Mouse (Mus musculus): ENCODE data around the gene Gli1. TPM values are rescaled to one million over a fixed set of nuclear protein-coding genes. Genes with fewer than 3 reads are reported as not detected.
"Not testable (repeated sequence)": the region's sequence is repeated elsewhere in the genome, so short reads cannot be mapped to it uniquely, and the experiment has no call there.

Gli1 gene
- polyA plus RNA-seq, 1 experiment from 2014 or later, result 16.1 TPM

DNA sequence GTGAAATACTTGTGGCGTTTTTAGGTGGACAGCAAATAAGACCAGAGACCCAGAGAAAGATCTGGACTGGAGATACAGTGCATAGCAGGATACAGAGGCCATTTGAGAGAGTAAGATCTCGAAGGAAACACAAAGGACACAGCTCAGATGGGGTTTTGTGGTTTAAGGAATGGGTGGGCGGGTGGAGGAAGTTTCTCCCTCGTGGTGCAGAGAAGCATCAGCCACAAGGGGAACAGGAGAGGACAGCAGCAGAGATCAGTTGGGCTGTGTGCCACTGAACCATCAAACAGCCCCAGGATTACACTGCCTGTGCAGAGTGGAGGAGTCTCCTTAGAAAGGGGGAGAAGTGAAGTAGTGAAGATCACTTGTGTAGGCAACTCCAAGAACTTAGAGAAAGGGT is 23.8 kb downstream of the Gli1 start:
- Histone ChIP-seq H3K4me3 (replicated peaks) (no peak overlapping the region), H3K27me3 (0 out of 2 replicates have a peak, but pooled peaks cover 5% of the 10 kb centered on the region), H3K9me3 (replicated peaks) (no peaks in the 10 kb centered on the region), H3K4me2 (replicated peaks) (no peak overlapping the region), H3K36me3 (no peaks in the 10 kb centered on the region), H3K27ac (replicated peaks) (no peak overlapping the region), H3K4me1 (no peaks in the 10 kb centered on the region), H3K9ac (no peak overlapping the region)
- 36% methylated on average over 4 of the region's 4 CpGs for WGBS
- no peak for ATAC-seq (ENCODE audit: insufficient number of reproducible peaks, low FRiP score, low TSS enrichment, low read depth)

DNA sequence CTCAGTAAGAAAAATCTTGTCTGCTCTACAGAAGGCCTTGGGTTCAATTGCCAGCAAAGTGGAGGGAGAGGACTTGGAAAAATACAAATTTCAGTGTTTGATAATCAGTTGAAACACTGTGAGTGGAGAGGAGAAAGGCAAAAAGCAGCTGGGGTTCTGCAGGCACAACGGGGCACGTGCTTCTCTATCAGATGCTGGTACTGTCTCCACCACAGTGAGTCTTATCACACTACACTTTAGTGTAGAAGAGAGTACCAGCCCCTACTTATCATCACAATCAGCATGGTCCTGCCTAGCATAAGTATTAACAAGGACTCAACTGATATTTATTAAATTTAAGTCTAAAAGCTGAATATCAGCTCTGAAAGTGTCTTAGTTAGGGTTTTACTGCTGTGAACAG is 24.5 kb downstream of the Gli1 start:
- Histone ChIP-seq H3K4me3 (replicated peaks) (no peak overlapping the region), H3K9ac (no peak overlapping the region), H3K27ac (replicated peaks) (no peak overlapping the region), H3K4me1 (no peaks in the 10 kb centered on the region), H3K4me2 (replicated peaks) (no peak overlapping the region), H3K27me3 (0 out of 2 replicates have a peak, but pooled peaks cover 5% of the 10 kb centered on the region), H3K36me3 (no peaks in the 10 kb centered on the region), H3K9me3 (replicated peaks) (no peaks in the 10 kb centered on the region)
- 75% methylated on average over 2 of the region's 2 CpGs for WGBS
- ATAC-seq (ENCODE audit: insufficient number of reproducible peaks, low FRiP score, low TSS enrichment, low read depth), result no peak

DNA sequence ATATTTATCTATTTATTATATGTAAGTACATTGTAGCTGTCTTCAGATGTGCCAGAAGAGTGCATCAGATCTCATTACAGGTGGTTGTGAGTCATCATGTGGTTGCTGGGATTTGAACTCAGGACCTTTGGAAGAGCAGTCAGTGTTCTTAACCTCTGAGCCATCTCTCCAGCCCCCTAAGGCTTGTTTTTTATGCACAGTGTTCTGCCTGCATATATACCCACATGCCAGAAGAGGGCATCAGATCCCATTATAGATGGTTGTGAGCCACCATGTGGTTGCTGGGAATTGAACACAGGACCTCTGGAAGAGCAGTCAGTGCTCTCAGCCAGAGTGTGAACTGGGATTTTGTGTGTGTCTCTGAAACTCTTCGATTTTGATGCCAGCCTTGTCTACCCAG is 26.8 kb downstream of the Gli1 start:
- 73% methylated on average over 1 of the region's 1 CpGs for WGBS
- H3K9ac ChIP-seq; H3K9me3 ChIP-seq (replicated peaks): not testable (repeated sequence)

DNA sequence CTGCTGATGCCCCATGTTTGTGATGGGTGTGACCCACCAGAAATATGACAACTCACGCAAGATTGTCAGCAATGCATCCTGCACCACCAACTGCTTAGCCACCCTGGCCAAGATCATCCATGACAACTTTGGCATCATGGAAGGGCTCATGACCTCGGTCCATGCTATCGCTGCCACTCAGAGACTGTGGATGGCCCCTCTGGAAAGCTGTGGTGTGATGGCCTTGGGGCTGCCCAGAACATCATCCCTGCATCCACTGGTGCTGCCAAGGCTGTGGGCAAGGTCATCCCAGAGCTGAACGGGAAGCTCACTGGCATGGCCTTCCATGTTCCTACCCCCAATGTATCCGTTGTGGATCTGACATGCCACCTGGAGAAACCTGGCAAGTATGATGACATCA is 28.3 kb downstream of the Gli1 start:
- H3K4me2 ChIP-seq (replicated peaks); H3K4me3 ChIP-seq (replicated peaks); H3K27ac ChIP-seq (replicated peaks); H3K27me3 ChIP-seq; ATAC-seq (ENCODE audit: insufficient number of reproducible peaks, low FRiP score, low TSS enrichment, low read depth); H3K9ac ChIP-seq; H3K9me3 ChIP-seq (replicated peaks): not testable (repeated sequence)
- WGBS, result 94% methylated on average over 5 of the region's 5 CpGs
- H3K36me3 ChIP-seq, result peaks cover 12% of the 10 kb centered on the region
- peaks cover 12% of the 10 kb centered on the region for H3K4me1 ChIP-seq

More for the DNA sequence above, 26.8 kb downstream of the Gli1 start:
- H3K4me2 ChIP-seq (replicated peaks); H3K27ac ChIP-seq (replicated peaks); H3K36me3 ChIP-seq; H3K27me3 ChIP-seq; H3K4me3 ChIP-seq (replicated peaks); ATAC-seq (ENCODE audit: insufficient number of reproducible peaks, low FRiP score, low TSS enrichment, low read depth): not testable (repeated sequence)
- H3K4me1 ChIP-seq, result peaks cover 11% of the 10 kb centered on the region

DNA sequence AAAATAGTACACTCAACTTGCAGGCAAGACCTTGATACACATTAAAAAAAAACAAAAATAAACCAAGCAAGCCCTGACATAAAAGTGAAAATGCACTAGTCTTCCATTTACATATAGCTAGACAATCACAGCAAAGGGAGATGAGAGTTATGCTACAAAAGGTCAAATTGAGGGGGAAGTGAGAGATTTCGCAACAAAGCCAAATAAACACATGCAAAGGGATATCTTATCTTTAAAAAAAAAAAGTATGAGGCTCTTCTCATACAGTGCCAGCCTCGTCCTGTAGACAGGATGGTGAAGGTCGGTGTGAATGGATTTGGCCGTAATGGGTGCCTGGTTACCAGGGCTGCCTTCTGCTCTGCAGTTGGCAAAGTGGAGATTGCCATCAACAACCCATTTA is 28.9 kb downstream of the Gli1 start:
- no peak for ATAC-seq (ENCODE audit: insufficient number of reproducible peaks, low FRiP score, low TSS enrichment, low read depth)
- Histone ChIP-seq H3K4me1 (peaks cover 12% of the 10 kb centered on the region), H3K4me3 (replicated peaks) (no peak overlapping the region), H3K36me3 (peaks cover 18% of the 10 kb centered on the region), H3K9me3 (replicated peaks) (no peaks in the 10 kb centered on the region), H3K4me2 (replicated peaks) (no peak overlapping the region), H3K9ac (no peak overlapping the region), H3K27me3 (no peaks in the 10 kb centered on the region), H3K27ac (replicated peaks) (no peak overlapping the region)
- 69% methylated on average over 4 of the region's 4 CpGs for WGBS

DNA sequence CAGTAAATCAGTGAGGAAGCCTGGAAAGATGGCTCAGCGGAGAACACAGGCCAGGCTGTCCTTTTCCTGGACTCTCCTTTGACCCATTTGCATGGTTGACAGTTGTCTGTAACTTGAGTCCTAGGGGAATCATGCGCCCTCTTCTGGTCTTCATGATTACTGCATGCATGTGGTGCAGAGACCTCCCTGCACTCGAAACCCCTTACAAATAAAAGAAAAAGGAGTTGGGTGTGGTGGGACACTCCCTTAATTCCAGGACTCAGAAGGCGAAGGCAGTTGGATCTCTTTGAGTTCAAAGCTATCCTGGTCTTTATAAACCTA is 29.5 kb downstream of the Gli1 start:
- H3K9me3 ChIP-seq (replicated peaks), result no peaks in the 10 kb centered on the region
- no peaks in the 10 kb centered on the region for H3K27me3 ChIP-seq
- H3K9ac ChIP-seq, result peak overlapping the region; percentile 49
- H3K4me2 ChIP-seq (replicated peaks), result peak overlapping the region; percentile 65
- 0 out of 2 replicates have a peak, but pooled peaks have one; percentile 41 for ATAC-seq (ENCODE audit: insufficient number of reproducible peaks, low FRiP score, low TSS enrichment, low read depth)
- peak overlapping the region; percentile 70 for H3K4me3 ChIP-seq (replicated peaks)
- WGBS, result 1% methylated on average over 4 of the region's 4 CpGs
- H3K36me3 ChIP-seq, result peaks cover 24% of the 10 kb centered on the region
- peak overlapping the region; percentile 91 for H3K27ac ChIP-seq (replicated peaks)
- H3K4me1 ChIP-seq, result peaks cover 12% of the 10 kb centered on the region

DNA sequence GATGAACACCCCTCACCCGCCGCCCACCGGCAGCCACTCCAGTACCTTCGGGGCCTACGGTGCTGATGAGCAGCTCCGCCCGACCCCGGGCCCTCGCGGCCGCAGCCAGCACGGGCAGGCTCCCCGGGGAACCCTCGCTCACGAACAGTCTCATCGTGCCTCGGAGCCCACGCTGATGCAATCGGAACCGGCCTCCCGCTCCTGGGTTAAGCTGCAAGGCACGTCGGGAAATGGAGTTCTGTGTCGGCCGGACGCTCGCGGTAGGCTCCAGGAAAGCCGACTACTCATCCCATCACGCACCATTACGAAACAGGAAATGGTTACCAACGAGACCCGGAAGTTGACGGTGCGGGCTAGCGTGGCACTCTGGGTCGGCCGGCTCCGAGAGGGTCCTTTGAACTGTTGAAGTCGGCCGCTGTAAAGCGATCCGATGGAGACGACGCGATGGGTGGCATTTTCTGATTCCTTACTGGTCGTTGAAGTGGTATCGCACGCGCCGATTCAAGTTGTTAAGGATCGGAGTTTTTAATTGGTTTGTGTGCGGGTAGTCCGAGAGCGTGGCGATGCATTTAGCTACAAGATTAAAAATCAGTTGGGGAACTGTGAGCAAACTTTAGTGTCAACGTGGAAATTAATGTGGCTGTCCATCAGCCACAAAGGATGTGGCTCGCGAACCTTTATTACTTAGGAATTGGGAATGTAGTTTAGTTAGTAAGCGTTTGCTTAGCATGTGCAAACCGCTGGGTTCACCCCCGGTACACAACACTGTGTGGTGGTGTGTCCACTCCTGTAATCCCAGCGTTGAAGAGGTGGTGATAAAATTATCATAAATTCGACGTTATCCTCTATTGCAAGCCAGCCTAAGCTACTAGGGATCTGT is 30.1 kb downstream of the Gli1 start, which contains the start of gene Mars:
TSS of gene Mars (minus strand) at position 311 of the 880 bp plus-strand sequence.
- Histone ChIP-seq H3K4me3 (replicated peaks) (peak within 1 kb of the TSS; percentile 70), H3K9ac (peak within 1 kb of the TSS; percentile 71), H3K27me3 (no peaks in the 10 kb centered on the region), H3K27ac (replicated peaks) (peak within 1 kb of the TSS; percentile 91), H3K9me3 (replicated peaks) (no peaks in the 10 kb centered on the region), H3K36me3 (peaks cover 30% of the 10 kb centered on the region), H3K4me1 (peaks cover 12% of the 10 kb centered on the region), H3K4me2 (replicated peaks) (peak within 1 kb of the TSS; percentile 65)
- under 1% methylated on average over 65 of the region's 65 CpGs for WGBS
- peak; percentile 97 for ATAC-seq (ENCODE audit: insufficient number of reproducible peaks, low FRiP score, low TSS enrichment, low read depth)

DNA sequence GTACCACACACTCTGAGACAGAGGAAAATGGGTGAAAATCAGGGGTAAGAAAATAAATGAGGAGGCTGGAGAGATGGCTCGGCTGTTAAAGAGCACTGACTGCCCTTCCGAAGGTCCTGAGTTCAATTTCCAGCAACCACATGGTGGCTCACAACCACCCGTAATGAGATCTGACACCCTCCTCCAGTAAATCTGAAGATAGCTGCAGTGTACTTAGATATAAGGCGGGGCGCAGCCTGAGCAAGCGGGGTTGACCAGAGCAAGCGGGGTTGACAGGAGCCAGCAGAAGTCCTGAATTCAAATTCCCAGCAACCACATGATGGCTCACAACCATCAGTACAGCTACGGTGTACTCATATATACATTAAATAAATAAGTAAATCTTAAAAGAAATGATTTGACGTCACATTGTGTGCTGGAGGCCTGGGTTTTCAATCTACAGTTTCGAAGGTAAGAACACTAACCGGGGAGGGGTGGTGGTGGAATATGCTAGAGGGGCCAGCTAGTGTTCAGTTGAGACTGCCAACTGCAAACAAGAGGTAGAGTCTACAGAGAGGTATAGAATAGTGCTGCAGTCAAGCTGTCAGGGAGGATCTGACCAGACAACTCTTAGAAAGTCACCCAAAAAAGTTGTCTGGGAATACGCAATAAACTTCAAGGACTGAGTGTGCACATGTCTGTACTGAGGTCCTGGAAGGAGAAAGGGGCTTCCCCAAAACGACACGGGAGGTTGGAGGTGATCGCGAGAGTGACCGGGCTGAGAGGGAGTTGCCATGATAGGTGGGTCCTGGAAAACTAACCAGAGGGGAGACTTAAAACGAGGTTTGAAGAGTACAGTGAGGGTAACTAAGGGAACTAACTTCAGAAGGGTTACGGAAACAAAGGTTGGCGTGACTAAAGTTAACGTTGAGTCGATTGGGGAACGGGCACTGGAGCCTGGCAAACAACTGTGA is 31.0 kb downstream of the Gli1 start:
- no peaks in the 10 kb centered on the region for H3K9me3 ChIP-seq (replicated peaks)
- WGBS, result 31% methylated on average over 23 of the region's 23 CpGs
- peak overlapping the region; percentile 71 for H3K9ac ChIP-seq
- peak overlapping the region; percentile 70 for H3K4me3 ChIP-seq (replicated peaks)
- H3K36me3 ChIP-seq, result peaks cover 39% of the 10 kb centered on the region
- peak overlapping the region; percentile 83 for H3K27ac ChIP-seq (replicated peaks)
- no peak for ATAC-seq (ENCODE audit: insufficient number of reproducible peaks, low FRiP score, low TSS enrichment, low read depth)
- H3K4me1 ChIP-seq, result peaks cover 12% of the 10 kb centered on the region
- H3K27me3 ChIP-seq, result no peaks in the 10 kb centered on the region
- H3K4me2 ChIP-seq (replicated peaks), result peak overlapping the region; percentile 65

DNA sequence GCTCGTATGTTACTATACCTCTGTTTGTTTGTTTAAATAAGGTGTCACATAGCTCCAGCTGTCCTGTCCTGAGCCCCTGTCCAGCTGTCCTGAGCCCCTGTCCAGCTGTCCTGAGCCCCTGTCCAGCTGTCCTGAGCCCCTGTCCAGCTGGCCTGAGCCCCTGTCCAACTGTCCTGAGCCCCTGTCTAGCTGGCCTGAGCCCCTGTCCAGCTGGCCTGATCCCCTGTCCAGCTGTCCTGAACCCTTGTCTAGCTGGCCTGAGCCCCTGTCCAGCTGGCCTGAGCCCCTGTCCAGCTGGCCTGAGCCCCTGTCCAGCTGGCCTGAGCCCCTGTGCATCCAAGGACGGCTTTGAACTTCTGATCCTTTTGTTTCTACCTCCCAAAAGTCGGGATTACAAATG is 32.6 kb downstream of the Gli1 start:
- H3K9me3 ChIP-seq (replicated peaks); H3K27ac ChIP-seq (replicated peaks); H3K27me3 ChIP-seq; H3K4me3 ChIP-seq (replicated peaks); H3K9ac ChIP-seq; ATAC-seq (ENCODE audit: insufficient number of reproducible peaks, low FRiP score, low TSS enrichment, low read depth); H3K4me2 ChIP-seq (replicated peaks): not testable (repeated sequence)
- Histone ChIP-seq H3K4me1 (peaks cover 12% of the 10 kb centered on the region), H3K36me3 (peaks cover 55% of the 10 kb centered on the region)
- WGBS, result 82% methylated on average over 3 of the region's 3 CpGs

DNA sequence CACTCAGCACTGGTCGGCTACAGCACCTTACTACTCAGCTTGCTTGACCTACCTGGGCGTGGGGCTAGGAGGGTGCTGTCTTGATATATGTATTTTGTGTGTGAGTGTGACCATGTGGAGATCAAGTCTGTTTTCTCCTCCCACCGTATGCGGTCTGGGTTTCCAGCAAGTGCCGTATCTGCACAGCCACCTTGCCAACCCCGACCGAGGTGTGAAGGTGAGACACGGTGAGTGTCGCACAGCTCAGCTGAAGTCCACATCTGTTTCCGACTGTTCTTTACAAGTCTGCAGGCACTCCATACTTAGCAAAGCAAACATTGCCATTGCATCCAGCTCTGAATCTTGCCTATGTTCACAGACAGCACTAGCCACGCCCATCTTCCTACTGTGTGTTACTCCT is 38.6 kb downstream of the Gli1 start:
- no peaks in the 10 kb centered on the region for H3K27me3 ChIP-seq
- H3K4me3 ChIP-seq (replicated peaks), result no peak overlapping the region
- H3K9ac ChIP-seq, result no peak overlapping the region
- ATAC-seq (ENCODE audit: insufficient number of reproducible peaks, low FRiP score, low TSS enrichment, low read depth), result no peak
- no peaks in the 10 kb centered on the region for H3K4me1 ChIP-seq
- peaks cover 92% of the 10 kb centered on the region for H3K36me3 ChIP-seq
- H3K9me3 ChIP-seq (replicated peaks), result no peaks in the 10 kb centered on the region
- no peak overlapping the region for H3K27ac ChIP-seq (replicated peaks)
- 91% methylated on average over 11 of the region's 11 CpGs for WGBS
- no peak overlapping the region for H3K4me2 ChIP-seq (replicated peaks)

DNA sequence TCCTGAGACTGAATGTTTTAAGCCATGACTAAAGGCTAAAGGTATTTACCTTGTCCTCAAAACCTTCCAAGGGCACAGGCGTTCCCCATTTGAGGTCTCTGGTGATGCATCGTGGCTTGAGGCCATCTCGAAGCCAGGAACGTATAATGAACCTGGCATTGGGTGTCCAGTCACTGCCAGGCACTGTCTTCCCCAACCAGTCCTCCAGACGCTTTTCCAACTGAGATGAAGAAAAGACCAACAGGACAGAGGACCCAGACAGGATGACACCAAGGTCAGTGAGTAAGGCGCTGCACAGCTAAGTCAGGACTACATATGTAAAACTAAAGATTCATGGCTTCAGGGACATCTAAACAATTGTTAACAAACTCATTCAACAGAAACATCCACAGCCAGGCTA is 41.4 kb downstream of the Gli1 start:
- Histone ChIP-seq H3K4me1 (no peaks in the 10 kb centered on the region), H3K27me3 (no peaks in the 10 kb centered on the region), H3K36me3 (peaks cover 89% of the 10 kb centered on the region), H3K27ac (replicated peaks) (no peak overlapping the region), H3K9me3 (replicated peaks) (no peaks in the 10 kb centered on the region), H3K4me2 (replicated peaks) (no peak overlapping the region), H3K9ac (no peak overlapping the region), H3K4me3 (replicated peaks) (no peak overlapping the region)
- 95% methylated on average over 6 of the region's 6 CpGs for WGBS
- no peak for ATAC-seq (ENCODE audit: insufficient number of reproducible peaks, low FRiP score, low TSS enrichment, low read depth)

Measured in embryonic facial prominence, embryonic 15.5 days (tissue).